ENCODE assay signal across 30 mouse cellular contexts in the genomic region with DNA sequence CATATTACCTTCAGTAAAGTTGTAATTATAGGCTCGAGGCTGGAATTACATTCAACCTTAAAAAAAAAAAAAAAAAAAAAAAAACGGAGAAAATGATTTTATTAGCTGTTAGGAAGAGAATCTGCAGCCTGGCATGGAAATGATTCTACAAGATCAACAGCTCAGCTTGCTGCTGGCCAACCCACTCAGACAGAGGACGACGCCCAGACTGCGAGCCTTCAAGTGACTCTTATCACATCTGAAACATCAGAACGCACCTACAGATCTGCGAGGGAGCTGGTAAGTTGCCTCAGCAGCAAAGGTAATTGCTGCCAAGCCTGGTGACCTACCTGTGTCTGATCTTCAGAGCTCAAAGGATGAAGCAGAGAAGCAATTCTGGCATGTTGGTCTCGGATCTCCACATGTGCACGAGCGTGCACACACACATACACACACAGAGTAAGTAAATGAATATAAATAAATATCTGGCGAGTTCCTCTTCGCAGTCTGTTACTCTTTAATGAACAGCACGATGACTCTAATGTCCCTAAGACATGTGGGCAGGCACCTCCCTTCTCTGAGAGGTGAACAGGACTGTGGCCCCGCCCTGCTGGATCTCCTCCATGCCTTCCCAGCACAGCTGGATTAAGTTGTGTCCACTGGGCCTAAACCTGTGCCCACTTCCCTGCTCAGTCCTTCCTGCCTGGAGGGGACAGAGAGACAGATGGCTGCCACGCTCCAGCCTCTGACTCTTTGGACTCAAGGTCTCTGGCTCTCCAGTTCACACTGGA. TPM values are rescaled to one million over a fixed set of nuclear protein-coding genes. Genes with fewer than 3 reads are reported as not detected.
DNase-seq lines count a peak whose midpoint lies in the region; ATAC-seq and TF ChIP-seq lines count a peak whose summit lies in the region.
"Had no signal": no experiment of that assay in that cellular context is flagged by ENCODE, and none has a peak within 500 bp of the region (broad histone marks: within the 10 kb centered on the region; RNA-seq: fewer than 3 reads in every experiment).

No protein-coding gene starts in this region.

- 42% methylated on average over 15 of the region's 15 CpGs for WGBS in lung, postnatal 0 days
- 84% methylated on average over 15 of the region's 15 CpGs for WGBS in midbrain, embryonic 15.5 days

- H3K27me3 ChIP-seq in lung, postnatal 0 days (replicated peaks; ENCODE audit: insufficient read depth, low read length), result no peaks in the 10 kb centered on the region
- H3K27me3 ChIP-seq in midbrain, embryonic 15.5 days (replicated peaks), result no peaks in the 10 kb centered on the region
- H3K27me3 ChIP-seq: heart, embryonic 12.5 days; hindbrain, embryonic 13.5 days; limb, embryonic 15.5 days; midbrain, embryonic 12.5 days; neural tube, embryonic 13.5 days; Patski had no signal

- ATAC-seq in lung, postnatal 0 days, result peak; percentile 53
- no peak for ATAC-seq in midbrain, embryonic 15.5 days (replicated peaks)
- ATAC-seq: forebrain, postnatal 0 days; Patski had no signal

- no peak overlapping the region for H3K27ac ChIP-seq in lung, postnatal 0 days (ENCODE audit: low read length)
- no peak overlapping the region for H3K27ac ChIP-seq in midbrain, embryonic 15.5 days
- H3K27ac ChIP-seq: heart, adult 2 months; hindbrain, embryonic 13.5 days; limb, embryonic 15.5 days; midbrain, embryonic 12.5 days; neural tube, embryonic 13.5 days had no signal

- TF ChIP-seq CTCF in lung, postnatal 0 days (IDR thresholded peaks at IDR 0.05), result no peak

- H3K4me1 ChIP-seq in lung, postnatal 0 days (ENCODE audit: insufficient read depth, low read depth, low read length), result no peaks in the 10 kb centered on the region
- peaks cover 15% of the 10 kb centered on the region for H3K4me1 ChIP-seq in midbrain, embryonic 15.5 days
- H3K4me1 ChIP-seq: limb, embryonic 15.5 days had no signal

- H3K9ac ChIP-seq in lung, postnatal 0 days (replicated peaks; ENCODE audit: low read depth), result no peak overlapping the region
- H3K9ac ChIP-seq in midbrain, embryonic 15.5 days, result no peak overlapping the region
- H3K9ac ChIP-seq: forebrain, postnatal 0 days; heart, embryonic 12.5 days; hindbrain, embryonic 13.5 days; limb, embryonic 15.5 days; midbrain, embryonic 12.5 days; neural tube, embryonic 13.5 days had no signal

- peak; percentile 22 for DNase-seq in cerebellum, adult 9-11 months
- no peak for DNase-seq in cerebellum, postnatal 14 days
- DNase-seq in kidney, adult 8-10 months, result peak; percentile 14 to 17
- DNase-seq in kidney, postnatal 4 days, result no peak
- DNase-seq in lung, postnatal 0 days (ENCODE audit: low spot score), result peak; percentile 57
- DNase-seq in lung, postnatal 25 days (ENCODE audit: low spot score), result no peak
- DNase-seq in adrenal gland, postnatal 10 days, result no peak
- DNase-seq: adrenal gland, postnatal 14 days; cerebellum, adult 11-12 months; cerebellum, postnatal 10 days; forebrain, postnatal 0 days; heart, adult 2 months; heart, postnatal 4 days; layer of hippocampus, postnatal 36 days; left cerebral cortex, postnatal 4 days; lung, adult 2 months; lung, postnatal 14 days; retina, postnatal 1 day; right cerebral cortex, postnatal 14 days had no signal

- no peaks in the 10 kb centered on the region for H3K9me3 ChIP-seq in lung, postnatal 0 days (ENCODE audit: low read length)
- no peaks in the 10 kb centered on the region for H3K9me3 ChIP-seq in midbrain, embryonic 15.5 days
- H3K9me3 ChIP-seq: G1E; heart, embryonic 12.5 days; hindbrain, embryonic 13.5 days; limb, embryonic 15.5 days; midbrain, embryonic 12.5 days; neural tube, embryonic 13.5 days had no signal

- no peak overlapping the region for H3K4me2 ChIP-seq in lung, postnatal 0 days (replicated peaks; ENCODE audit: low read depth, low read length)
- no peak overlapping the region for H3K4me2 ChIP-seq in midbrain, embryonic 15.5 days
- H3K4me2 ChIP-seq: heart, embryonic 12.5 days; hindbrain, embryonic 13.5 days; limb, embryonic 15.5 days; midbrain, embryonic 12.5 days; neural tube, embryonic 13.5 days had no signal

- H3K36me3 ChIP-seq in lung, postnatal 0 days (ENCODE audit: insufficient read depth, low read length), result no peaks in the 10 kb centered on the region
- no peaks in the 10 kb centered on the region for H3K36me3 ChIP-seq in midbrain, embryonic 15.5 days (replicated peaks)
- H3K36me3 ChIP-seq: heart, embryonic 12.5 days; hindbrain, embryonic 13.5 days; limb, embryonic 15.5 days; midbrain, embryonic 12.5 days; neural tube, embryonic 13.5 days had no signal

- no peak for TF ChIP-seq EP300 in lung, postnatal 0 days (IDR thresholded peaks at IDR 0.05)

- no peak overlapping the region for H3K4me3 ChIP-seq in lung, postnatal 0 days (ENCODE audit: low read depth, low read length)
- H3K4me3 ChIP-seq in midbrain, embryonic 15.5 days, result no peak overlapping the region
- H3K4me3 ChIP-seq: erythroblast, embryonic 14.5 days; heart, adult 2 months; heart, embryonic 12.5 days; hindbrain, embryonic 13.5 days; limb, embryonic 15.5 days; midbrain, embryonic 12.5 days; neural tube, embryonic 13.5 days had no signal

RNA-seq across cellular contexts. Expression of gene Sla2, which starts 7.7 kb away (rescaled TPM):
- 0.49 and 0.65 TPM in 2 replicates for polyA plus RNA-seq in lung, postnatal 0 days (2015; fragmentation: Nextera tagmentation; extraction: Ambion mirVana)
- polyA plus RNA-seq in midbrain, embryonic 15.5 days (2015; fragmentation: Nextera tagmentation; extraction: Ambion mirVana), result 0.18 and 0.19 TPM in 2 replicates
- total RNA-seq in adrenal gland, postnatal 10 days (2021), result under 1 TPM; 0.18 to 0.30 TPM
- total RNA-seq: forebrain, postnatal 0 days; gastrocnemius, adult 8-10 months; gastrocnemius, postnatal 4 days; heart, adult 2 months; heart, postnatal 4 days had no signal
- polyA plus RNA-seq: neural tube, embryonic 13.5 days had no signal

RNA-seq across cellular contexts. Expression of gene Rab5if, which starts 31.8 kb away (rescaled TPM):
- polyA plus RNA-seq in lung, postnatal 0 days (2015; fragmentation: Nextera tagmentation; extraction: Ambion mirVana), result 271 and 290 TPM in 2 replicates
- 135 and 139 TPM in 2 replicates for polyA plus RNA-seq in midbrain, embryonic 15.5 days (2015; fragmentation: Nextera tagmentation; extraction: Ambion mirVana)
- total RNA-seq in adrenal gland, postnatal 10 days (2021), result 100 to 1,000 TPM; 277 to 282 TPM

RNA-seq across cellular contexts. Expression of gene 4930518I15Rik, which starts 36.9 kb away (rescaled TPM):
- polyA plus RNA-seq in lung, postnatal 0 days (2015; fragmentation: Nextera tagmentation; extraction: Ambion mirVana), result 4.1 and 5.5 TPM in 2 replicates
- polyA plus RNA-seq in midbrain, embryonic 15.5 days (2015; fragmentation: Nextera tagmentation; extraction: Ambion mirVana), result 11.3 and 11.6 TPM in 2 replicates
- 1 to 10 TPM; 2.0 to 4.0 TPM for total RNA-seq in adrenal gland, postnatal 10 days (2021)

RNA-seq across cellular contexts. Expression of gene Tgif2, which starts 54.9 kb away (rescaled TPM):
- 13.7 and 15.1 TPM in 2 replicates for polyA plus RNA-seq in lung, postnatal 0 days (2015; fragmentation: Nextera tagmentation; extraction: Ambion mirVana)
- 19.9 and 21.9 TPM in 2 replicates for polyA plus RNA-seq in midbrain, embryonic 15.5 days (2015; fragmentation: Nextera tagmentation; extraction: Ambion mirVana)
- 1 to 10 TPM; 8.1 to 9.7 TPM for total RNA-seq in adrenal gland, postnatal 10 days (2021)

Comparison
In these comparisons a context has a peak if more than half of its experiments do, and no peak if none do; other contexts are left out.
1. DNase-seq: peak in cerebellum, adult 9-11 months (single experiment), kidney, adult 8-10 months (2 of 2) and lung, postnatal 0 days (single experiment); none in cerebellum, postnatal 14 days (0 of 2), kidney, postnatal 4 days (0 of 2), lung, postnatal 25 days (single experiment) and adrenal gland, postnatal 10 days (single experiment).